Mouse (Mus musculus): ENCODE data around the gene Ciapin1. TPM values are rescaled to one million over a fixed set of nuclear protein-coding genes. Genes with fewer than 3 reads are reported as not detected.

Gene Ciapin1
- 90.9 and 98.2 TPM in 2 replicates for polyA plus RNA-seq (2015; fragmentation: Nextera tagmentation; extraction: Ambion mirVana)

GRCm38 (mm10) chr8:94837662-94838574 lies at the start of gene Ciapin1, which contains the start of gene Coq9:
Gene Ciapin1 (minus strand): TSS chr8:94838358.
Gene Coq9 (plus strand): TSS chr8:94838321.
- Histone ChIP-seq H3K27ac (replicated peaks) (peak within 1 kb of the TSS; percentile 98), H3K27me3 (replicated peaks) (no peaks in the 10 kb centered on the region), H3K4me2 (peak within 1 kb of the TSS; percentile 91), H3K4me3 (peak within 1 kb of the TSS; percentile 87), H3K9ac (peak within 1 kb of the TSS; percentile 97), H3K4me1 (peaks cover 28% of the 10 kb centered on the region), H3K36me3 (peaks cover 6% of the 10 kb centered on the region), H3K9me3 (no peaks in the 10 kb centered on the region)
- peak; percentile 98 for ATAC-seq (ENCODE audit: extremely low read depth, insufficient number of reproducible peaks, low FRiP score, low TSS enrichment)
- under 1% methylated on average over 82 of the region's 82 CpGs for WGBS

- Histone ChIP-seq H3K9ac (no peak overlapping the region), H3K27ac (replicated peaks) (no peak overlapping the region), H3K9me3 (no peaks in the 10 kb centered on the region), H3K27me3 (replicated peaks) (no peaks in the 10 kb centered on the region), H3K4me3 (no peak overlapping the region), H3K36me3 (no peaks in the 10 kb centered on the region), H3K4me2 (no peak overlapping the region), H3K4me1 (peaks cover 8% of the 10 kb centered on the region)
- ATAC-seq (ENCODE audit: extremely low read depth, insufficient number of reproducible peaks, low FRiP score, low TSS enrichment), result no peak
- 53% methylated on average over 4 of the region's 4 CpGs for WGBS
Measured at GRCm38 (mm10) chr8:94880742-94881141, 42.6 kb upstream of the Ciapin1 start.

- Histone ChIP-seq H3K27ac (replicated peaks) (peak overlapping the region; percentile 57), H3K27me3 (replicated peaks) (no peaks in the 10 kb centered on the region), H3K9ac (no peak overlapping the region; the same call in 1 of the 2 replicates), H3K4me3 (no peak overlapping the region), H3K4me2 (peak overlapping the region; percentile 99), H3K36me3 (no peaks in the 10 kb centered on the region), H3K9me3 (no peaks in the 10 kb centered on the region), H3K4me1 (peaks cover 37% of the 10 kb centered on the region)
- 54% methylated on average over 3 of the region's 3 CpGs for WGBS
- no peak for ATAC-seq (ENCODE audit: extremely low read depth, insufficient number of reproducible peaks, low FRiP score, low TSS enrichment)
Measured at GRCm38 (mm10) chr8:94876820-94877219, 38.7 kb upstream of the Ciapin1 start.

GRCm38 (mm10) chr8:94876197-94876730 lies 38.1 kb upstream of the Ciapin1 start, which contains the start of gene Dok4:
Gene Dok4 (minus strand): TSS chr8:94876330.
- H3K9ac ChIP-seq, result peak within 1 kb of the TSS; percentile 88
- no peaks in the 10 kb centered on the region for H3K36me3 ChIP-seq
- no peaks in the 10 kb centered on the region for H3K9me3 ChIP-seq
- no peaks in the 10 kb centered on the region for H3K27me3 ChIP-seq (replicated peaks)
- WGBS, result under 1% methylated on average over 30 of the region's 37 CpGs
- H3K4me2 ChIP-seq, result peak within 1 kb of the TSS; percentile 99
- H3K27ac ChIP-seq (replicated peaks), result peak within 1 kb of the TSS; percentile 84
- H3K4me1 ChIP-seq, result peaks cover 43% of the 10 kb centered on the region
- peak; percentile 86 for ATAC-seq (ENCODE audit: extremely low read depth, insufficient number of reproducible peaks, low FRiP score, low TSS enrichment)
- H3K4me3 ChIP-seq, result peak within 1 kb of the TSS; percentile 76

- Histone ChIP-seq H3K4me2 (peak overlapping the region; percentile 99), H3K9me3 (no peaks in the 10 kb centered on the region), H3K36me3 (no peaks in the 10 kb centered on the region), H3K4me1 (peaks cover 48% of the 10 kb centered on the region), H3K27me3 (replicated peaks) (no peaks in the 10 kb centered on the region), H3K9ac (peak overlapping the region; percentile 88), H3K27ac (replicated peaks) (peak overlapping the region; percentile 84), H3K4me3 (peak overlapping the region; percentile 76)
- whole genome bisulfite sequencing, result under 1% methylated on average over 12 of the region's 20 CpGs
- ATAC-seq (ENCODE audit: extremely low read depth, insufficient number of reproducible peaks, low FRiP score, low TSS enrichment), result no peak; the same call in 1 of the 2 replicates
Measured at GRCm38 (mm10) chr8:94875871-94876150, 37.7 kb upstream of the Ciapin1 start.

- 4% methylated on average over 17 of the region's 17 CpGs for WGBS
Measured at GRCm38 (mm10) chr8:94875096-94875870, 37.1 kb upstream of the Ciapin1 start.

GRCm38 (mm10) chr8:94874358-94874757 lies 36.2 kb upstream of the Ciapin1 start:
- ATAC-seq (ENCODE audit: extremely low read depth, insufficient number of reproducible peaks, low FRiP score, low TSS enrichment), result no peak; the same call in 1 of the 2 replicates
- H3K9me3 ChIP-seq, result no peaks in the 10 kb centered on the region
- H3K4me3 ChIP-seq, result peak overlapping the region; percentile 76
- peak overlapping the region; percentile 88 for H3K9ac ChIP-seq
- H3K27me3 ChIP-seq (replicated peaks), result no peaks in the 10 kb centered on the region
- peak overlapping the region; percentile 99 for H3K4me2 ChIP-seq
- peaks cover 5% of the 10 kb centered on the region; the same call in 1 of the 2 replicates for H3K36me3 ChIP-seq
- H3K27ac ChIP-seq (replicated peaks), result peak overlapping the region; percentile 84
- 4% methylated on average over 6 of the region's 6 CpGs for WGBS
- peaks cover 62% of the 10 kb centered on the region for H3K4me1 ChIP-seq

More at GRCm38 (mm10) chr8:94875096-94875870, 37.1 kb upstream of the Ciapin1 start:
- Histone ChIP-seq H3K9ac (peak overlapping the region; percentile 88), H3K27ac (replicated peaks) (peak overlapping the region; percentile 84), H3K36me3 (no peaks in the 10 kb centered on the region), H3K27me3 (replicated peaks) (no peaks in the 10 kb centered on the region), H3K4me3 (peak overlapping the region; percentile 76), H3K4me1 (peaks cover 53% of the 10 kb centered on the region), H3K4me2 (peak overlapping the region; percentile 99), H3K9me3 (no peaks in the 10 kb centered on the region)
- no peak for ATAC-seq (ENCODE audit: extremely low read depth, insufficient number of reproducible peaks, low FRiP score, low TSS enrichment)

GRCm38 (mm10) chr8:94872576-94872975 lies 34.4 kb upstream of the Ciapin1 start:
- 74% methylated on average over 2 of the region's 2 CpGs for WGBS

GRCm38 (mm10) chr8:94872156-94872555 lies 34.0 kb upstream of the Ciapin1 start:
- Histone ChIP-seq H3K4me2 (peak overlapping the region; percentile 99), H3K36me3 (peaks cover 16% of the 10 kb centered on the region), H3K27me3 (replicated peaks) (no peaks in the 10 kb centered on the region), H3K4me3 (peak overlapping the region; percentile 9; the same call in 1 of the 2 replicates), H3K27ac (replicated peaks) (peak overlapping the region; percentile 73), H3K9ac (peak overlapping the region; percentile 75), H3K4me1 (peaks cover 83% of the 10 kb centered on the region), H3K9me3 (no peaks in the 10 kb centered on the region)
- no peak for ATAC-seq (ENCODE audit: extremely low read depth, insufficient number of reproducible peaks, low FRiP score, low TSS enrichment)
- 45% methylated on average over 3 of the region's 3 CpGs for WGBS

More at GRCm38 (mm10) chr8:94872576-94872975, 34.4 kb upstream of the Ciapin1 start:
- H3K36me3 ChIP-seq, result peaks cover 12% of the 10 kb centered on the region
- no peaks in the 10 kb centered on the region for H3K27me3 ChIP-seq (replicated peaks)
- H3K4me3 ChIP-seq, result peak overlapping the region; percentile 9; the same call in 1 of the 2 replicates
- H3K4me2 ChIP-seq, result peak overlapping the region; percentile 99
- H3K9me3 ChIP-seq, result no peaks in the 10 kb centered on the region
- H3K9ac ChIP-seq, result peak overlapping the region; percentile 75; the same call in 1 of the 2 replicates
- peaks cover 80% of the 10 kb centered on the region for H3K4me1 ChIP-seq
- peak overlapping the region; percentile 73; the same call in 1 of the 2 replicates for H3K27ac ChIP-seq (replicated peaks)
- ATAC-seq (ENCODE audit: extremely low read depth, insufficient number of reproducible peaks, low FRiP score, low TSS enrichment), result no peak

- Histone ChIP-seq H3K36me3 (peaks cover 25% of the 10 kb centered on the region), H3K4me1 (peaks cover 84% of the 10 kb centered on the region), H3K9me3 (no peaks in the 10 kb centered on the region), H3K9ac (peak overlapping the region; percentile 75), H3K4me3 (peak overlapping the region; percentile 51), H3K27me3 (replicated peaks) (no peaks in the 10 kb centered on the region), H3K4me2 (peak overlapping the region; percentile 99), H3K27ac (replicated peaks) (peak overlapping the region; percentile 73)
- 8% methylated on average over 7 of the region's 7 CpGs for WGBS
- ATAC-seq (ENCODE audit: extremely low read depth, insufficient number of reproducible peaks, low FRiP score, low TSS enrichment), result 0 out of 2 replicates have a peak, but pooled peaks have one; percentile 9
Measured at GRCm38 (mm10) chr8:94871108-94871894, 33.1 kb upstream of the Ciapin1 start.

Data from heart, embryonic 13.5 days (tissue).